Mouse (Mus musculus) CH12F3 (cell line): Measurements from ENCODE around the gene Vmn1r232.

ENCODE experiments used
- in situ Hi-C: fragments of 300-500 bp; cut with MboI; formaldehyde crosslinking; loops from 2 replicates; pipeline ENCODE4 v1.14.3; 2020; ENCODE audit warnings: low sequenced_read_pairs

The Vmn1r232 gene

GRCm38 (mm10) chr17:20919614-20920013 lies at the start of gene Vmn1r232:
Gene Vmn1r232, minus strand, starts transcription at chr17:20919714.
- in situ Hi-C loops, result no loop called here

- in situ Hi-C loops, result no loop called here
Observed at GRCm38 (mm10) chr17:20966681-20967080, 47.2 kb upstream of the Vmn1r232 start.

- in situ Hi-C loops, result no loop called here
Observed at GRCm38 (mm10) chr17:20965421-20965820, 45.9 kb upstream of the Vmn1r232 start.

- in situ Hi-C loops, result no loop called here
Observed at GRCm38 (mm10) chr17:20960386-20960785, 40.9 kb upstream of the Vmn1r232 start.

- in situ Hi-C loops, result no loop called here
Observed at GRCm38 (mm10) chr17:20946636-20947035, 27.1 kb upstream of the Vmn1r232 start.

GRCm38 (mm10) chr17:20946026-20946565 lies 26.6 kb upstream of the Vmn1r232 start:
- in situ Hi-C loops, result no loop called here

- in situ Hi-C loops, result no loop called here
Observed at GRCm38 (mm10) chr17:20944985-20945891, 25.7 kb upstream of the Vmn1r232 start, which contains the start of gene Ppp2r1a. Gene Ppp2r1a, plus strand, starts transcription at chr17:20945311.

- in situ Hi-C loops, result no loop called here
Observed at GRCm38 (mm10) chr17:20944226-20944625, 24.7 kb upstream of the Vmn1r232 start.

GRCm38 (mm10) chr17:20904991-20905390 lies 14.5 kb downstream of the Vmn1r232 start, which contains the start of gene Vmn1r231:
Gene Vmn1r231, minus strand, starts transcription at chr17:20905091.
- in situ Hi-C loops, result no loop called here
